ENCODE assay signal across 28 mouse cellular contexts in genomic region chr4:135336023-135336357, GRCm38 (mm10). TPM values are rescaled to one million over a fixed set of nuclear protein-coding genes. Genes with fewer than 3 reads are reported as not detected.
DNase-seq lines count a peak whose midpoint lies in the region; ATAC-seq and TF ChIP-seq lines count a peak whose summit lies in the region.
"Had no signal": no experiment of that assay in that cellular context is flagged by ENCODE, and none has a peak within 500 bp of the region (broad histone marks: within the 10 kb centered on the region; RNA-seq: fewer than 3 reads in every experiment).

No protein-coding gene starts in this region.

- no peak overlapping the region for H3K4me3 ChIP-seq in kidney, embryonic 14.5 days (ENCODE audit: low read length)
- H3K4me3 ChIP-seq in liver, embryonic 11.5 days (ENCODE audit: low read depth, low read length) = no peak overlapping the region
- H3K4me3 ChIP-seq in liver, embryonic 13.5 days (replicated peaks) = no peak overlapping the region
- H3K4me3 ChIP-seq in small intestine, adult 2 months (ENCODE audit: low read depth, low read length) = no peak overlapping the region
- no peak overlapping the region for H3K4me3 ChIP-seq in forebrain, embryonic 11.5 days (ENCODE audit: low read depth, low read length)
- H3K4me3 ChIP-seq: embryonic facial prominence, embryonic 13.5 days; forebrain, embryonic 10.5 days; gastrocnemius, adult 2 months; heart, adult 2 months; heart, embryonic 12.5 days; hindbrain, embryonic 13.5 days; left cerebral cortex, adult 2 months; limb, embryonic 13.5 days; megakaryocyte, embryonic 14.5 days; midbrain, embryonic 12.5 days; myocyte; neural tube, embryonic 12.5 days had no signal

- no peak for ATAC-seq in kidney, embryonic 14.5 days (ENCODE audit: low FRiP score, low TSS enrichment)
- no peak for ATAC-seq in liver, embryonic 11.5 days (replicated peaks; ENCODE audit: low FRiP score)
- no peak for ATAC-seq in liver, embryonic 13.5 days (ENCODE audit: low read depth)
- no peak for ATAC-seq in forebrain, embryonic 11.5 days (replicated peaks; ENCODE audit: low FRiP score)
- ATAC-seq: forebrain, embryonic 16.5 days; Patski had no signal

- WGBS in kidney, embryonic 14.5 days = 63% methylated on average over 3 of the region's 3 CpGs
- 88% methylated on average over 3 of the region's 3 CpGs for WGBS in liver, embryonic 11.5 days
- 86% methylated on average over 3 of the region's 3 CpGs for WGBS in liver, embryonic 13.5 days (ENCODE audit: insufficient replicate concordance)
- WGBS in small intestine, adult 2 months = 29% methylated on average over 3 of the region's 3 CpGs
- WGBS in forebrain, embryonic 11.5 days = 96% methylated on average over 3 of the region's 3 CpGs

- no peaks in the 10 kb centered on the region for H3K27me3 ChIP-seq in kidney, embryonic 14.5 days (ENCODE audit: control insufficient read depth, insufficient read depth, low read length)
- no peaks in the 10 kb centered on the region for H3K27me3 ChIP-seq in liver, embryonic 11.5 days (replicated peaks; ENCODE audit: control insufficient read depth, insufficient read depth, low read length)
- no peaks in the 10 kb centered on the region for H3K27me3 ChIP-seq in liver, embryonic 13.5 days
- no peaks in the 10 kb centered on the region for H3K27me3 ChIP-seq in small intestine, adult 2 months (ENCODE audit: control insufficient read depth, insufficient read depth, low read length)
- no peaks in the 10 kb centered on the region for H3K27me3 ChIP-seq in forebrain, embryonic 11.5 days (ENCODE audit: control insufficient read depth, insufficient read depth, low read length)
- H3K27me3 ChIP-seq: embryonic facial prominence, embryonic 13.5 days; heart, embryonic 12.5 days; hindbrain, embryonic 13.5 days; limb, embryonic 13.5 days; megakaryocyte, embryonic 14.5 days; midbrain, embryonic 12.5 days; neural tube, embryonic 12.5 days; Patski had no signal

- no peak overlapping the region for H3K9ac ChIP-seq in kidney, embryonic 14.5 days (ENCODE audit: low read depth, low read length)
- H3K9ac ChIP-seq in liver, embryonic 11.5 days (ENCODE audit: low read depth, low read length) = no peak overlapping the region
- no peak overlapping the region for H3K9ac ChIP-seq in liver, embryonic 13.5 days
- H3K9ac ChIP-seq in forebrain, embryonic 11.5 days (ENCODE audit: low read length) = no peak overlapping the region
- H3K9ac ChIP-seq: embryonic facial prominence, embryonic 13.5 days; heart, embryonic 12.5 days; hindbrain, embryonic 13.5 days; limb, embryonic 13.5 days; lung, embryonic 14.5 days; midbrain, embryonic 12.5 days; neural tube, embryonic 12.5 days had no signal

- H3K9me3 ChIP-seq in kidney, embryonic 14.5 days (ENCODE audit: control insufficient read depth, low read length) = no peaks in the 10 kb centered on the region
- H3K9me3 ChIP-seq in liver, embryonic 11.5 days (ENCODE audit: control insufficient read depth, low read length) = no peaks in the 10 kb centered on the region
- H3K9me3 ChIP-seq in liver, embryonic 13.5 days (replicated peaks) = no peaks in the 10 kb centered on the region
- H3K9me3 ChIP-seq in forebrain, embryonic 11.5 days (ENCODE audit: control insufficient read depth, low read length) = no peaks in the 10 kb centered on the region
- H3K9me3 ChIP-seq: embryonic facial prominence, embryonic 13.5 days; forebrain, embryonic 10.5 days; heart, embryonic 12.5 days; hindbrain, embryonic 13.5 days; limb, embryonic 13.5 days; megakaryocyte, embryonic 14.5 days; midbrain, embryonic 12.5 days; neural tube, embryonic 12.5 days had no signal

- no peak for DNase-seq in kidney, postnatal 14 days
- no peak for DNase-seq in liver, embryonic 11.5 days (ENCODE audit: low spot score)
- DNase-seq in liver = no peak
- no peak for DNase-seq in liver, embryonic 13.5 days
- DNase-seq in forebrain, embryonic 11.5 days (ENCODE audit: low spot score) = no peak
- DNase-seq: adrenal gland, postnatal 14 days; cerebellum, adult 11 months; cerebellum, adult 9-10 months; gastrocnemius, adult 2 months; heart, adult 2 months; heart, postnatal 4 days; lung, postnatal 4 days; right cerebral cortex, adult 18-20 months had no signal

- H3K27ac ChIP-seq in kidney, embryonic 14.5 days (ENCODE audit: low read depth, low read length) = peak overlapping the region; percentile 69; the same call in 1 of the 2 replicates
- peak overlapping the region; percentile 53; the same call in 1 of the 2 replicates for H3K27ac ChIP-seq in liver, embryonic 11.5 days (ENCODE audit: low read depth, low read length)
- peak overlapping the region; percentile 37 for H3K27ac ChIP-seq in liver, embryonic 13.5 days
- 0 out of 2 replicates have a peak overlapping the region, but pooled peaks have one; percentile 34 for H3K27ac ChIP-seq in small intestine, adult 2 months (ENCODE audit: insufficient read depth, low read depth, low read length)
- H3K27ac ChIP-seq in forebrain, embryonic 11.5 days (ENCODE audit: low read depth, low read length) = no peak overlapping the region
- H3K27ac ChIP-seq: embryonic facial prominence, embryonic 13.5 days; forebrain, embryonic 10.5 days; gastrocnemius, adult 2 months; heart, adult 2 months; hindbrain, embryonic 13.5 days; left cerebral cortex, adult 2 months; limb, embryonic 13.5 days; midbrain, embryonic 12.5 days; neural tube, embryonic 12.5 days had no signal

- TF ChIP-seq CTCF in small intestine, adult 2 months (IDR thresholded peaks at IDR 0.05; ENCODE audit: extremely low read depth, insufficient read length, insufficient replicate concordance, low read depth, low read length) = no peak

- H3K36me3 ChIP-seq in kidney, embryonic 14.5 days (ENCODE audit: control insufficient read depth, insufficient read depth, low read length) = peaks cover 94% of the 10 kb centered on the region
- H3K36me3 ChIP-seq in liver, embryonic 11.5 days (ENCODE audit: control insufficient read depth, insufficient read depth, low read length) = peaks cover 82% of the 10 kb centered on the region
- peaks cover 99% of the 10 kb centered on the region for H3K36me3 ChIP-seq in liver, embryonic 13.5 days
- H3K36me3 ChIP-seq in small intestine, adult 2 months (ENCODE audit: control insufficient read depth, insufficient read depth, low read length) = peaks cover 76% of the 10 kb centered on the region
- peaks cover 36% of the 10 kb centered on the region for H3K36me3 ChIP-seq in forebrain, embryonic 11.5 days (ENCODE audit: control insufficient read depth, insufficient read depth, low read length)

- no peak overlapping the region; the same call in 1 of the 2 replicates for H3K4me2 ChIP-seq in kidney, embryonic 14.5 days (replicated peaks; ENCODE audit: low read depth, low read length)
- peak overlapping the region; percentile 19; the same call in 1 of the 2 replicates for H3K4me2 ChIP-seq in liver, embryonic 11.5 days
- no peak overlapping the region for H3K4me2 ChIP-seq in liver, embryonic 13.5 days
- H3K4me2 ChIP-seq in forebrain, embryonic 11.5 days (ENCODE audit: low read depth, low read length, severe bottlenecking) = no peak overlapping the region
- H3K4me2 ChIP-seq: embryonic facial prominence, embryonic 13.5 days; heart, embryonic 12.5 days; hindbrain, embryonic 13.5 days; limb, embryonic 13.5 days; lung, embryonic 14.5 days; midbrain, embryonic 12.5 days; neural tube, embryonic 12.5 days had no signal

- H3K4me1 ChIP-seq in kidney, embryonic 14.5 days (ENCODE audit: control insufficient read depth, insufficient read depth, low read length) = no peaks in the 10 kb centered on the region
- H3K4me1 ChIP-seq in liver, embryonic 11.5 days (replicated peaks; ENCODE audit: control insufficient read depth, insufficient read depth, low read length) = no peaks in the 10 kb centered on the region
- 0 out of 2 replicates have a peak, but pooled peaks cover 11% of the 10 kb centered on the region for H3K4me1 ChIP-seq in liver, embryonic 13.5 days (replicated peaks)
- peaks cover 10% of the 10 kb centered on the region; the same call in 1 of the 2 replicates for H3K4me1 ChIP-seq in small intestine, adult 2 months (ENCODE audit: control insufficient read depth, insufficient read depth, insufficient read length, low read length)
- H3K4me1 ChIP-seq in forebrain, embryonic 11.5 days (replicated peaks; ENCODE audit: control insufficient read depth, insufficient read depth, low read length) = no peaks in the 10 kb centered on the region
- H3K4me1 ChIP-seq: embryonic facial prominence, embryonic 13.5 days; forebrain, embryonic 10.5 days; heart, embryonic 12.5 days; hindbrain, embryonic 13.5 days; limb, embryonic 13.5 days; megakaryocyte, embryonic 14.5 days; midbrain, embryonic 12.5 days; neural tube, embryonic 12.5 days had no signal

- TF ChIP-seq POLR2A in small intestine, adult 2 months (IDR thresholded peaks at IDR 0.05; ENCODE audit: low read depth, low read length) = no peak

RNA-seq across cellular contexts. Expression of gene Srrm1, which starts 17.1 kb away (rescaled TPM):
- polyA plus RNA-seq in kidney, embryonic 14.5 days (2014; fragmentation: Nextera tagmentation; extraction: Ambion mirVana) = 254 and 273 TPM in 2 replicates
- 191 and 195 TPM in 2 replicates for polyA plus RNA-seq in liver, embryonic 11.5 days (2014; fragmentation: Nextera tagmentation; extraction: Ambion mirVana)
- 159 and 203 TPM in 2 replicates for polyA plus RNA-seq in liver, embryonic 13.5 days (2015; fragmentation: Nextera tagmentation; extraction: Ambion mirVana)
- polyA plus RNA-seq in small intestine, adult 2 months (2012; rRNA removed) = 7.4 and 12.2 TPM in 2 replicates
- polyA plus RNA-seq in forebrain, embryonic 11.5 days (2014; fragmentation: Nextera tagmentation; extraction: Ambion mirVana) = 212 and 241 TPM in 2 replicates

Comparison
In these comparisons a context has a peak if more than half of its experiments do, and no peak if none do; other contexts are left out.
1. RNA of gene Srrm1, which starts 17.1 kb away (polyA plus RNA-seq): 254 to 273 TPM in kidney, embryonic 14.5 days, 212 to 241 TPM in forebrain, embryonic 11.5 days, 191 to 195 TPM in liver, embryonic 11.5 days and 159 to 203 TPM in liver, embryonic 13.5 days; 7.4 to 12.2 TPM in small intestine, adult 2 months; every median in the first group is over 10 times any median in the second.